Mouse (Mus musculus): ENCODE results near the gene Ell3. TPM values are rescaled to one million over a fixed set of nuclear protein-coding genes. Genes with fewer than 3 reads are reported as not detected.
A peak's percentile ranks its signal among the peaks of the same experiment; 100 is the strongest.

Ell3 gene
- polyA plus RNA-seq, 1 experiment from 2014 or later: 1.2 TPM

- Histone ChIP-seq H3K4me1 (ENCODE audit: control insufficient read depth, insufficient read depth, low read length) (peaks cover 22% of the 10 kb centered on the region), H3K9me3 (ENCODE audit: control insufficient read depth, low read length) (no peaks in the 10 kb centered on the region)
- 37% methylated on average over 3 of the region's 3 CpGs for WGBS
Observed at GRCm38 (mm10) chr2:121415103-121415502, 29.0 kb downstream of the Ell3 start.

GRCm38 (mm10) chr2:121414139-121414685, 29.9 kb downstream of the Ell3 start:
- Histone ChIP-seq H3K36me3 (ENCODE audit: control insufficient read depth, insufficient read depth, low read length) (no peaks in the 10 kb centered on the region; the same call in 1 of the 2 replicates), H3K4me1 (ENCODE audit: control insufficient read depth, insufficient read depth, low read length) (peaks cover 22% of the 10 kb centered on the region), H3K9me3 (ENCODE audit: control insufficient read depth, low read length) (no peaks in the 10 kb centered on the region), H3K27me3 (ENCODE audit: control insufficient read depth, insufficient read depth, low read length) (0 out of 2 replicates have a peak, but pooled peaks cover 3% of the 10 kb centered on the region), H3K4me2 (ENCODE audit: low read depth, low read length) (peak overlapping the region; percentile 52), H3K9ac (replicated peaks; ENCODE audit: low read depth, low read length) (peak overlapping the region; percentile 97), H3K27ac (ENCODE audit: low read depth, low read length) (peak overlapping the region; percentile 97), H3K4me3 (ENCODE audit: low read depth, low read length) (peak overlapping the region; percentile 100)
- WGBS: under 1% methylated on average over 32 of the region's 32 CpGs
- ATAC-seq (ENCODE audit: low read depth): peak; percentile 50

More at GRCm38 (mm10) chr2:121415103-121415502, 29.0 kb downstream of the Ell3 start:
- 0 out of 2 replicates have a peak overlapping the region, but pooled peaks have one; percentile 18 for H3K9ac ChIP-seq (replicated peaks; ENCODE audit: low read depth, low read length)
- H3K4me3 ChIP-seq (ENCODE audit: low read depth, low read length): peak overlapping the region; percentile 100
- H3K4me2 ChIP-seq (ENCODE audit: low read depth, low read length): peak overlapping the region; percentile 52
- 0 out of 2 replicates have a peak, but pooled peaks cover 3% of the 10 kb centered on the region for H3K27me3 ChIP-seq (ENCODE audit: control insufficient read depth, insufficient read depth, low read length)
- no peak overlapping the region for H3K27ac ChIP-seq (ENCODE audit: low read depth, low read length)
- no peak for ATAC-seq (ENCODE audit: low read depth)
- H3K36me3 ChIP-seq (ENCODE audit: control insufficient read depth, insufficient read depth, low read length): no peaks in the 10 kb centered on the region; the same call in 1 of the 2 replicates

DNA sequence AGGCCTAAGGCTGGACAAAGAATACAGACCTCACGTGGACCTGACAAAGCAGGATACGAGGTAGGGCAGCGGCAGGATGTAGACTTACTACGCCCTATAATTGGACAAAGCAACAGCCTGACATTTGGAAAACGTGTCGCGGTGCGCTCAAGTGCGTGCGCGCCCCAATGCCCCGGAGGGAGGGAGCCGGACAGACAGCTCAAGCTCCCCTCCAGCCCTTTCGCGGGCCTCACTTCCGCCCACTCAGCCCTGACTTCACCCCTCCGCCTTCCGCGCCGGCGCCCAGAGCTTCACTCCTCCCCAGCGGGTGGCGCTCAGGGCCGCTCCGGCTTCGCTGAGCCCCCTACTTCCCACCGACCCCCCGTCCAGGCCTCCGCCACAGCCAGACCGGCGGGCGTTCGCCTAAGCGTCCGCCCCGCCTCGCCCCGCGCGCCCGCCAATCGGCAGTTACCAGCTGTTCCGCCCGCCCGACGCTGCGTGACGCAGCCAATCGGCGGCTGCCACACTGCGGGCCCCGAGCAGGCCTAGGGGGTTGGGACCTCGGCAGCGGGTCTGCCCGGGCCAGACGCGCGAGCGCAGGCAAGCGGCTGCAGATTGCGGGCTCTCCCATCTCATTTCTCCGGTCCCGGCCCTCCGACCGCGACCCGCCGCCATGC, 30.6 kb downstream of the Ell3 start, which contains the start of the genes Pdia3 and Catsper2:
Pdia3 (plus strand) TSS at position 389 of the 656 bp plus-strand sequence.
Catsper2 (minus strand) TSS at position 406 of the 656 bp plus-strand sequence.
- Histone ChIP-seq H3K4me2 (ENCODE audit: low read depth, low read length) (peak within 1 kb of the TSS; percentile 60), H3K27ac (ENCODE audit: low read depth, low read length) (peak within 1 kb of the TSS; percentile 97), H3K36me3 (ENCODE audit: control insufficient read depth, insufficient read depth, low read length) (no peaks in the 10 kb centered on the region; the same call in 1 of the 2 replicates), H3K9me3 (ENCODE audit: control insufficient read depth, low read length) (no peaks in the 10 kb centered on the region), H3K27me3 (ENCODE audit: control insufficient read depth, insufficient read depth, low read length) (0 out of 2 replicates have a peak, but pooled peaks cover 3% of the 10 kb centered on the region), H3K4me1 (ENCODE audit: control insufficient read depth, insufficient read depth, low read length) (peaks cover 22% of the 10 kb centered on the region), H3K9ac (replicated peaks; ENCODE audit: low read depth, low read length) (peak within 1 kb of the TSS; percentile 97), H3K4me3 (ENCODE audit: low read depth, low read length) (peak within 1 kb of the TSS; percentile 100)
- ATAC-seq (ENCODE audit: low read depth): peak; percentile 99
- under 1% methylated on average over 46 of the region's 68 CpGs for WGBS

DNA sequence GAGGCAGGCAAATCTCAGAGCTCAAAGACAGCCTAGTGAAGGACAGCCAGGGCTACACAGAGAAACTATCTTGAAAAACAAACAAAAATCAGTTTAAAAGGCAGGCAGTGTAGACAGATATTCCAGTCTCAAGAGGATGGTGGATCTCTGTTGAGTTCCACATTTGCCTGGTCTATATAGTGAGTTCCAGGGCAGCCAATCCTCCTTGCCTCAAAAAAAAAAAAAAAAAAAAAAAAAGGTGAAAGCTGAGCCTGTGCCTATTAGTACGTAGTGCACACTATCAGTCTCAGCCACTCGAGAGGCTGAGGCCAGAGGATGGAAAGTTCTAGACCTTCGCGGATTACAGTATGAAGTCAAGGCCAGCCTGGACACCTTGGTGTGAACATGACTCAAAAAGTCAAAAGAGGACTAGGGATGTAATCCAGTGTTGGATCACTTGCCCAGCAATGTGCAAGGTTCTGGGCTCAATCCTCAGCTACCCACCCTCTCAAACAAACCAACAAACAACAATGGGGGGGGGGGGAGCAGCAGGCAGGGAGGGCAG, 31.2 kb downstream of the Ell3 start:
- H3K27me3 ChIP-seq (ENCODE audit: control insufficient read depth, insufficient read depth, low read length): 0 out of 2 replicates have a peak, but pooled peaks cover 3% of the 10 kb centered on the region
- 16% methylated on average over 4 of the region's 4 CpGs for WGBS
- no peak for ATAC-seq (ENCODE audit: low read depth)
- H3K4me2 ChIP-seq (ENCODE audit: low read depth, low read length): peak overlapping the region; percentile 60
- H3K9ac ChIP-seq (replicated peaks; ENCODE audit: low read depth, low read length): peak overlapping the region; percentile 97
- H3K27ac ChIP-seq (ENCODE audit: low read depth, low read length): peak overlapping the region; percentile 97
- H3K9me3 ChIP-seq (ENCODE audit: control insufficient read depth, low read length): no peaks in the 10 kb centered on the region
- peak overlapping the region; percentile 100 for H3K4me3 ChIP-seq (ENCODE audit: low read depth, low read length)
- peaks cover 22% of the 10 kb centered on the region for H3K4me1 ChIP-seq (ENCODE audit: control insufficient read depth, insufficient read depth, low read length)
- no peaks in the 10 kb centered on the region; the same call in 1 of the 2 replicates for H3K36me3 ChIP-seq (ENCODE audit: control insufficient read depth, insufficient read depth, low read length)

DNA sequence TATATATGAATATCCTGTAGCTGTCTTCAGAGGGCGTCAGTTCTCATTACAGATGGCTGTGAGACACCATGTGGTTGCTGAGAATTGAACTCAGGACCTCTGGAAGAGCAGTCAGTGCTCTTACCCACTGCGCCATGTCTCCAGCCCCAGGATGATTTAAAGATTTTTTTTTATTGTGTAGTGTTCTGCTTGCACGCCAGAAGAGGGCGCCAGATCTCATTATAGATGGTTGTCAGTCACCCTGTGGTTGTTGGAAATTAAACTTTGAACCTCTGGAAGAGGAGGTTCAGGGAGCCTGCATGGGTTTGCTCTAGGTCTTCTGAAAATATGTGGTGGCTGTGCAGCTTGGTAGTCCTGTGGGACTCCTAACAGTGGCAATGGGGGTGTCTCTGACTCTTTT, 35.9 kb downstream of the Ell3 start:
- ATAC-seq (ENCODE audit: low read depth): no peak
- Histone ChIP-seq H3K27me3 (ENCODE audit: control insufficient read depth, insufficient read depth, low read length) (no peaks in the 10 kb centered on the region), H3K4me3 (ENCODE audit: low read depth, low read length) (no peak overlapping the region), H3K36me3 (ENCODE audit: control insufficient read depth, insufficient read depth, low read length) (no peaks in the 10 kb centered on the region), H3K27ac (ENCODE audit: low read depth, low read length) (no peak overlapping the region), H3K4me1 (ENCODE audit: control insufficient read depth, insufficient read depth, low read length) (peaks cover 4% of the 10 kb centered on the region; the same call in 1 of the 2 replicates), H3K9me3 (ENCODE audit: control insufficient read depth, low read length) (no peaks in the 10 kb centered on the region), H3K9ac (replicated peaks; ENCODE audit: low read depth, low read length) (no peak overlapping the region), H3K4me2 (ENCODE audit: low read depth, low read length) (no peak overlapping the region)
- WGBS: 35% methylated on average over 4 of the region's 4 CpGs

DNA sequence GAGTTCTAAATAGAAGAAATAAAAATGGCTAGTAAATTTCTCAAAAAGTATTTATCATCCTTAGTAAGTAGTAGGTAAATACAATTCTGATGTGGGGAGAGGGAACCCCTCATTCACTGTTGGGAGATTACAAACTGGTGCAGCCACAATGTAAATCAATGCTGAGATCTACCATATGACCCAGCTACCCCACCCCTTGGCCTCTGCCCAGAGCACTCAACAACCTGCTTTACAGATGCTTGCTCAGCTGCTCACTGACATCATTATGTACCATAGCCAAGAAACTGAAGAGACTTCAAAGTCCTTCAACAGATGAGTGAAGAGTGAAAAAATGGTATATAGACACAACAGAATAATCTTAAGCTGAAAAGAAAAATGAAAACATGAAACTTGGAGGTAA, 40.8 kb downstream of the Ell3 start:
- Histone ChIP-seq H3K9ac (replicated peaks; ENCODE audit: low read depth, low read length) (no peak overlapping the region), H3K9me3 (ENCODE audit: control insufficient read depth, low read length) (no peaks in the 10 kb centered on the region), H3K4me3 (ENCODE audit: low read depth, low read length) (no peak overlapping the region), H3K27me3 (ENCODE audit: control insufficient read depth, insufficient read depth, low read length) (no peaks in the 10 kb centered on the region), H3K36me3 (ENCODE audit: control insufficient read depth, insufficient read depth, low read length) (no peaks in the 10 kb centered on the region), H3K4me2 (ENCODE audit: low read depth, low read length) (no peak overlapping the region), H3K4me1 (ENCODE audit: control insufficient read depth, insufficient read depth, low read length) (no peaks in the 10 kb centered on the region), H3K27ac (ENCODE audit: low read depth, low read length) (no peak overlapping the region)
- no peak for ATAC-seq (ENCODE audit: low read depth)

GRCm38 (mm10) chr2:121396624-121397023, 47.5 kb downstream of the Ell3 start:
- no peaks in the 10 kb centered on the region for H3K36me3 ChIP-seq (ENCODE audit: control insufficient read depth, insufficient read depth, low read length)
- WGBS: 14% methylated on average over 8 of the region's 8 CpGs
- no peak overlapping the region for H3K4me3 ChIP-seq (ENCODE audit: low read depth, low read length)
- H3K4me1 ChIP-seq (ENCODE audit: control insufficient read depth, insufficient read depth, low read length): no peaks in the 10 kb centered on the region
- no peak overlapping the region for H3K27ac ChIP-seq (ENCODE audit: low read depth, low read length)
- ATAC-seq (ENCODE audit: low read depth): no peak
- H3K9me3 ChIP-seq (ENCODE audit: control insufficient read depth, low read length): no peaks in the 10 kb centered on the region
- no peak overlapping the region for H3K4me2 ChIP-seq (ENCODE audit: low read depth, low read length)
- no peaks in the 10 kb centered on the region for H3K27me3 ChIP-seq (ENCODE audit: control insufficient read depth, insufficient read depth, low read length)
- H3K9ac ChIP-seq (replicated peaks; ENCODE audit: low read depth, low read length): no peak overlapping the region

Data from neural tube, embryonic 14.5 days (tissue).